Mouse (Mus musculus) lung, adult 2 months (tissue): ENCODE measurements at regions not wholly inside any gene's neighbourhood (a gene's known extent, or its start where the extent isn't known, plus 50 kb on each side); places are given as distances from the start of the nearest gene placed in this dataset.

Experiments used
- CTCF ChIP-seq: fragments of 200-500 bp; IDR thresholded peaks from 2 replicates; pipeline ENCODE4 v1.5.1; 2011; ENCODE audit warnings: mild to moderate bottlenecking, low read length, control low read depth; ENCODE audit not compliant: insufficient read depth
- POLR2A ChIP-seq: fragments of 200-500 bp; IDR thresholded peaks from 2 replicates; pipeline ENCODE4 v1.6.1; 2011; ENCODE audit warnings: low read depth, mild to moderate bottlenecking, control low read depth, low read length, borderline replicate concordance; ENCODE audit errors: extremely low read depth

DNA sequence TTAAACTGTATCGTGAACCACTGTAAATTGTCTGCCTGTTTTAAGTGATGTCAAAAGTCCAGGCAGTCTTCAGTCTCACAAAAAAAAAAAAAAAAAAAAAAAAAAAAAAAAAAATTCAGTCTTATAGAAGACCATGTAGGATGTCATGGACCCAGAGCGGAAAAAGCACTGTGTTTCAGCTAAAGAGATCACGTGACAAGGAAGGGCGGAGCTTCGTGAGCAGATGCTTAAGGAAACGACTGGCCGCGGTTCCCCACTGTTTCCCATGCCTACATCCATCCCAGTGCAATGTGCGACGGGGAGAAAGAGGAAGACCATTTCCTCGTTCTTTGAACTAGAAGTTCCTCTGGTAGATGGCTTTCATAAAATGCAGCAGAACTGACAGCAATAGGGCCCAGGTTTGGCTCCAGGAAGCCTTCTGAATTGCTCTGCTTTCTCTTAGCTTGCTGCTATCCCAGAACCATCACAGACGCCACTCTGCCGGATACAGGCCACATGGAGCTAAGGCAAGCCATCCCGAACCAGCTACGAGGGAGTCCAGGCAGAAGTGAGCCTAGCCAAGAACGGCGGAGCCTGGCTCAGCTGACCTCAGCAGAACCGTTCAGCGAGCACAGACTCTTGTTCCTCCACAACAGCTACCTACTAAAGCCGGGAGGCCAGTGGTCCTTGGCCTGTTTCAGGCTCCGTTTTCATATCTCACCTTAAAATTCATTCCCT lies 117.6 kb downstream of the Hlx start:
- TF ChIP-seq POLR2A (no peak), CTCF (no peak)
